Mouse (Mus musculus): ENCODE data around the gene Psg27.
"Not testable (repeated sequence)": the region's sequence is repeated elsewhere in the genome, so short reads cannot be mapped to it uniquely, and the experiment has no call there.

GRCm38 (mm10) chr7:18555751-18556150 lies 11.4 kb downstream of the Psg27 start:
- not testable (repeated sequence) for TF ChIP-seq CHD2 (IDR thresholded peaks at IDR 0.05; ENCODE audit: low read depth, low read length); HCFC1 (IDR thresholded peaks at IDR 0.05; ENCODE audit: borderline replicate concordance, insufficient read depth, low read length); ZC3H11A (IDR thresholded peaks at IDR 0.05; ENCODE audit: borderline replicate concordance, low read depth, low read length)
